Mouse (Mus musculus) thymus, adult 2 months (tissue): ENCODE measurements around the gene Cln3.

ENCODE experiments used
- CTCF ChIP-seq: fragments of 200-500 bp; IDR thresholded peaks from 2 replicates; pipeline ENCODE4 v1.5.1; 2012; ENCODE audit warnings: mild to moderate bottlenecking, control low read depth, low read length, moderate library complexity, borderline replicate concordance; ENCODE audit not compliant: control insufficient read depth, poor library complexity, insufficient read depth; ENCODE audit errors: extremely low read depth
- POLR2A ChIP-seq: fragments of 200-500 bp; IDR thresholded peaks from 2 replicates; pipeline ENCODE4 v1.6.1; 2012; ENCODE audit warnings: mild to moderate bottlenecking, low read length, control low read depth, moderate library complexity; ENCODE audit not compliant: control insufficient read depth, poor library complexity, insufficient read depth; ENCODE audit errors: extremely low read depth

GRCm38 (mm10) chr7:126535766-126536165, 49.9 kb downstream of the Cln3 start:
- no peak for TF ChIP-seq POLR2A
- no peak for TF ChIP-seq CTCF
